Mouse (Mus musculus): ENCODE measurements around the gene C1ql1. TPM values are rescaled to one million over a fixed set of nuclear protein-coding genes. Genes with fewer than 3 reads are reported as not detected.

C1ql1 gene
- polyA plus RNA-seq, 1 experiment from 2014 or later = 0.72 TPM

DNA sequence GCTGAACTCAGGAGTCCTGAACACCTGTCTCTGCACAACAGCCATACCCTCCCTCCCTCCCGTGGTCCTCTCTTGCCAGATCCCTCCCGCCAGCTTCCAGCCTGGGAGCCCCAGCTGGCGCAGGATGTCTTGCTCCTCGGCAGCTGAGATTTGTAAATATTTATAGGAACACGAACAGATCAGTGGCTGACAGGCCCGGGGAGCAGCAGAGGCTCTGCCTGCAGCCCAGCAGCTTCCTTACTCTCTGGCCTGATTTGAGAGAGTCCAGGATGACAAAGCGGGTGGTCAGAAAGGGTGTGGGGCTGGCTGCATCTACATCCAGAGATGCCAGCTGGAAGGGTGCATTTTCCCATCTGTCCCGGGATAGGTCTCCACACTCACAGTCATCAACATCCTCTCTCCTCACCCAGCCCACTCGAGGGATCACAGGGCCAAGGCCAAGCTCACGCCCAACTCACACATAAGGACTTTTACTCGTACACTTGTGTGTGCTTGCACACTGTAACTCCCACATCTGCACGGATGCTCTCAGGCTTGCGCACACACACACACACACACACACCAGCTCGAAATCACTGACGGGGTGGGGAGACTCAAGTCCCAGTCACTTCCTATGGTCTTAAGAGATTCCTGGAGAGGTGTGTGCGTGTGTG lies 10.6 kb upstream of the C1ql1 start:
- Histone ChIP-seq H3K27ac (no peak overlapping the region), H3K9ac (no peak overlapping the region), H3K4me1 (no peaks in the 10 kb centered on the region), H3K36me3 (no peaks in the 10 kb centered on the region), H3K4me3 (no peak overlapping the region), H3K4me2 (no peak overlapping the region), H3K9me3 (replicated peaks) (no peaks in the 10 kb centered on the region), H3K27me3 (replicated peaks) (peaks cover 89% of the 10 kb centered on the region)
- 47% methylated on average over 16 of the region's 16 CpGs for WGBS (ENCODE audit: insufficient replicate concordance)
- ATAC-seq = no peak

DNA sequence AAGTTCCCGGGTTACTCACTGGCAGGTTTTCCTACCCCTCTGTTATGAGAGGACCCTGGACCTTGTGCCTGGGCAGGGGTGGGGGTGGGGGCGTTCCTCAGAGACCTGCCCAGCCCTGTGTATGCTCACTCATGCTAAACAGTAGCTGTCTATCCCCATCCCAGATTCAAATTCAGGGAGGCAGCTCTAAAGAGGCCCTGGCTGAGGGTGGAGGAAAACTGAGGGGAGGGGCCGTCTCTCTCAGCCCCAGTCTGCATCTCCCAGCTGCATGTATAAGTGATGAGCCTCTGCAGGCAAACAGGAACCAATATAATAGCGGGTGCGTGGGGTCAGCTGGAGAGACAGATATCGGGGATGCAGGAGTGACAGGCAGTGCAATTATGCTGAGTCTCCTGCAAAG lies 6.4 kb upstream of the C1ql1 start:
- no peak for ATAC-seq
- H3K9me3 ChIP-seq (replicated peaks) = no peaks in the 10 kb centered on the region
- no peaks in the 10 kb centered on the region for H3K36me3 ChIP-seq
- no peak overlapping the region for H3K4me2 ChIP-seq
- no peak overlapping the region for H3K27ac ChIP-seq
- H3K4me1 ChIP-seq = peaks cover 9% of the 10 kb centered on the region
- 25% methylated on average over 6 of the region's 6 CpGs for WGBS (ENCODE audit: insufficient replicate concordance)
- no peak overlapping the region for H3K4me3 ChIP-seq
- no peak overlapping the region for H3K9ac ChIP-seq
- peaks cover 97% of the 10 kb centered on the region for H3K27me3 ChIP-seq (replicated peaks)

DNA sequence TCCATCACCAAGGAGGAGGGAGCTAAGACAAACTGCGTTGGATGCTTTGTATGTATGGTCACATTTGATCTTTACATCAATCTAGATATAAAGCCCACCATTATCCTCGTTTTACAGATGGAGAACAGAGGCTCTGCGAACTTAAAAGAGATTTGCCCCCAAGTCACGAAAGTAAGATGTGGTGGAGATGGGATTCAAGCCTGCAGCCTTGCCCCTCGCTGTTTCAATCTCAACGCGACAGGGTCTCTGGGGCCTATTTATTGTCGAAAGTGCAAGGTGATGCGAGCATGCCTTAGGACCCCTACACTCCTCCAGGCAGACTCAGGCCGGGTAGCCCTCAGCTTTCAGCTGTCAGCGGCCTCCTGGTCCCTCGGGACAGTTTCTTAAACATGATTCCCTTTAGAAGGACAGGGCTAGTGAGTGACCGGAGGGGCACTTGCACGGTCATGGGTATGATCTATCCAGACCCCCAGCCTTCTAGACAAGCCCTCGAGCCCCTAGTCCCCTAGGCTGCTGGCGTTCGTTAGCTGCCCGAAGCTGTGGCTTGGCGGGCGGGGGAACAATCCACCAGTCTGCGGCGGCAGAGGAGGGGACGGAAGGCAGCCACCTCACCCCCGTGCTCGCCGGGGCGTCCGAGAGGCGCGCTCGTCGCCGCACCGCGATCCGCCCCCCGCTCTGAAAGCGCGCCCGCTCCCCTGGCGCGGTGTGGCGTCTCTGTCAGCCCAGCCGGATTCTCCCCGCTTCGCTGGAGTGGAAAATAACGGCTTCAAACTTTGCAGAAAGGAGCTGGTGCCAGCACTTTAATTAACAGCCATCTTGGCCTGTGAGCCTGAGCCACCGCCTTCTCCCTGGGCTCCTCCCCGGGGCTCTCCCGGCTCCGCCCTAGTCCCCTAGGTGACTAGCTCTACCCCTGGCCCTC lies 1.8 kb upstream of the C1ql1 start:
- ATAC-seq = no peak
- H3K4me2 ChIP-seq = peak overlapping the region; percentile 71

DNA sequence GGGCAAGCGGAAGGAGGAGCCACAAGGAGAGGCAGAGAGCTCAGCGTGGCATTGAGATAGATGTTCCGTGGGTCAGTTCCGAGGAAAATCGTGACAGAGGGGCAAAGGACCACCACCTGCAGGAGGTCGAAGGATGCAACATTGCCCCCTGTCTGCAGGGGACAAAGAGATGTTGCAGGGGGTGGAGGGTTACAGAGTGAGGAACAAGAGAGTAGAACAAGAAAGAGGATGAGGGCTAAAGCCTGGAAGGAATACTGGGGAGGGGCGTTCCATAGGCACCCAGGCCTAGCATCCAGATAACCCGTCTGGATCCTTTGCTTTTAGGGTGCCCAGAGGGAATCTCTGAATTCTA lies 480 bp upstream of the C1ql1 start:
- no peak; the same call in 1 of the 2 replicates for ATAC-seq
- no peaks in the 10 kb centered on the region for H3K36me3 ChIP-seq

More for the DNA sequence above, 1.8 kb upstream of the C1ql1 start:
- Histone ChIP-seq H3K4me3 (peak overlapping the region; percentile 53), H3K27me3 (replicated peaks) (peaks cover 99% of the 10 kb centered on the region), H3K27ac (no peak overlapping the region), H3K4me1 (peaks cover 34% of the 10 kb centered on the region), H3K36me3 (no peaks in the 10 kb centered on the region), H3K9ac (peak overlapping the region; percentile 39), H3K9me3 (replicated peaks) (no peaks in the 10 kb centered on the region)
- WGBS (ENCODE audit: insufficient replicate concordance) = 3% methylated on average over 51 of the region's 51 CpGs

DNA sequence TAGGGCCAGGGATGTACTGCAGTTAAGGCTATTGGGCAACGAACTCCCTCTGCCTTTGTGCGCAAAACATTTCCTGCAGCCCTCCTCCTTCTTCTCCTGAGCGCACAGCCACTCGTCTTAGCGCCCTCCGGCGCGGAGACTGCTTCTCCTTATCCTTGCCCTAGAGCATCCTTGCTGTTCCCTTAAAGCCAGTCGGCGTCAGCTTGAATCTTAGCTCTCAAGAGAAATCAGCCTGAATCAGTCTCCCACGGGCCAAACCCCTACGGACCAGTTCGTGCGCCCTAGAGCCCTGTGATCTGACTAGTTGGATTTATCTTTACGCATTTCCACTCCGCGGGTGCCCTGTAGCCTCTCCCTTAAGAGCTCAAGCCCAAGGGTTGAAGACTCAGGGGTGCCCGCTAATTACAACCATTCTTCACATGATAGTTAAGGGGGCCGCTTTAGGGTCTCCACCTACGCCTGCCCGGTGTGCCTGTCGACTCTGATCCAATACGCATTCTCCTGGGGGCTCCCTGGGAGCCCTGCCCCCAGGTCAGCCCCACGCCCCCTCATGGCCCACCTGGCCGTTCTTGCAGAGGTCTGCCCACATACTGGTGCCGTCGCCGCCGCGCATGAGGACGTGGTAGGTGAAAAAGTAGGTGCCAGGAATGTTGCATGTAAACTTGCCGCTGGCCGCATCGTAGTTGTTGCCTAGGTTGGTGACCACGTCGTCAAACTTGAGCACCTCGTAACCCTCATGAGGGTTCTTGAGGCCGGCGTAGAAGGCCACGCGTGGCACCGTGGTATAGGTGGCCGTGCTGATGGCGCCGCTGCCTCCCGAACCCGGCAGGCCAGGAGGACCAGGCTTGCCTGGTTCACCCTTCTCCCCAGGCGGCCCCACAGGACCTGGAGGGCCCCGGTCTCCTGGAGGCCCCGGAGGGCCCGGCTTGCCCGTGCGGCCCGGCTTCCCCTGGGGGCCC lies 903 bp downstream of the C1ql1 start:
- no peak overlapping the region for H3K9ac ChIP-seq
- H3K9me3 ChIP-seq (replicated peaks) = no peaks in the 10 kb centered on the region
- peak overlapping the region; percentile 45 for H3K4me3 ChIP-seq
- WGBS (ENCODE audit: insufficient replicate concordance) = 7% methylated on average over 54 of the region's 54 CpGs
- H3K27ac ChIP-seq = no peak overlapping the region
- peaks cover 48% of the 10 kb centered on the region for H3K4me1 ChIP-seq
- H3K36me3 ChIP-seq = no peaks in the 10 kb centered on the region
- no peak for ATAC-seq
- peaks cover 99% of the 10 kb centered on the region for H3K27me3 ChIP-seq (replicated peaks)
- peak overlapping the region; percentile 60 for H3K4me2 ChIP-seq

More for the DNA sequence above, 480 bp upstream of the C1ql1 start:
- 13% methylated on average over 8 of the region's 8 CpGs for WGBS (ENCODE audit: insufficient replicate concordance)
- Histone ChIP-seq H3K27me3 (replicated peaks) (peaks cover 100% of the 10 kb centered on the region), H3K4me2 (peak overlapping the region; percentile 60), H3K27ac (no peak overlapping the region), H3K9me3 (replicated peaks) (no peaks in the 10 kb centered on the region), H3K9ac (no peak overlapping the region), H3K4me1 (peaks cover 35% of the 10 kb centered on the region), H3K4me3 (peak overlapping the region; percentile 45)

DNA sequence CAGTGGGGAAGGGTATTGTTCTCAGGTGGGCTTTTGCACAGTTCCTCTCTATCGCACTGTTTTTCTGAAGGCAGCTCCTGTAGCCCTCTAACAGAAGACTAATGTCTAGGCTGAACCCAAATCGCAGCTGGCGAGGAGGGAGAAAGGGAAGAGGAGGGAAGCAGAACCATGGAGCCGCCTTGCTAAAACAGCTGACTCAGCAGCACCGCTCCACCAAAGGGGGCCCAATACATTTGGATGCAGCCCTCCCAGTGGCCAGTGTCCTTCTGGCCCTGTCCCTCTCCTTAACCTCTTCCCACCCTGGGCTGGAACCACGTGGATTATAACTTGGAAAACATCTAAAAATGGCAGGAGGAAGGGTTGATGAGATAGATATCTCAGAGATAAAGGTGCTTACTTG lies 5.3 kb downstream of the C1ql1 start:
- H3K36me3 ChIP-seq = no peaks in the 10 kb centered on the region
- H3K4me2 ChIP-seq = no peak overlapping the region
- no peak overlapping the region for H3K4me3 ChIP-seq
- 43% methylated on average over 6 of the region's 6 CpGs for WGBS (ENCODE audit: insufficient replicate concordance)
- H3K9me3 ChIP-seq (replicated peaks) = no peaks in the 10 kb centered on the region
- no peak for ATAC-seq
- peaks cover 99% of the 10 kb centered on the region for H3K27me3 ChIP-seq (replicated peaks)
- H3K27ac ChIP-seq = no peak overlapping the region
- H3K4me1 ChIP-seq = peaks cover 36% of the 10 kb centered on the region
- no peak overlapping the region for H3K9ac ChIP-seq

DNA sequence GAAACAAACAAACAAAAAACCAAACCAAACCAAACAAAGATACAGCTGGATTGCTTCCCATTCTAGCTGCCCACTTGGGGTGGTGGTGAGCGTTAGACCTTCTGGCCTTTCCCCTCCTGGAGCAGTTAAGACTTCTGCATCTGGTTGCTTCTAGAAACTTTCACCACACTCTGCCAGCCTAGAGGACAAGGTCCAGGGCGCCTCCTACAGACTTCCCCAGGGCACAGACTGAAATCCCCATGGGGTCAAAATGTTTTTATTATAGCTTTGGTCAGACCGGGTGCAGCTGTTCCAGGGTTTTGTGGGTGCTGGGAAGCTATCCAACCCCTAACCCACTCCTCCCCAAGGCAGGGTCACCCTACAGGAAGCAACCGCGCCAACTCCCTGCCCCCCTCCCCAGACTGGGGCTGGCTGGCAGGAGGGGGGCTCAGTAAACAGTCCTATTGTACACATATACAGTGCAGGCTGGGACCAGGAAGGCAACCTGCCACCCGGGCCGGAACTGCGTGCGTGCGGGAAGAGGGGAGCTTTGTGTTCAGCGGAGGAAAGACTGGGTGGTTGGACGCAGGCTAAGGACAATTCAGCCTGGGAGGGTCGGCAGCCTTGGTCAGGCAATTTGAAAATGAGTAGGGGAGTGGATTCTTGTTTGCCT lies 7.3 kb downstream of the C1ql1 start:
- Histone ChIP-seq H3K36me3 (no peaks in the 10 kb centered on the region), H3K9ac (no peak overlapping the region), H3K4me2 (no peak overlapping the region; the same call in 1 of the 2 replicates), H3K4me3 (no peak overlapping the region), H3K27ac (no peak overlapping the region), H3K27me3 (replicated peaks) (peaks cover 99% of the 10 kb centered on the region), H3K9me3 (replicated peaks) (no peaks in the 10 kb centered on the region), H3K4me1 (peaks cover 28% of the 10 kb centered on the region)
- 32% methylated on average over 13 of the region's 13 CpGs for WGBS (ENCODE audit: insufficient replicate concordance)
- no peak for ATAC-seq

DNA sequence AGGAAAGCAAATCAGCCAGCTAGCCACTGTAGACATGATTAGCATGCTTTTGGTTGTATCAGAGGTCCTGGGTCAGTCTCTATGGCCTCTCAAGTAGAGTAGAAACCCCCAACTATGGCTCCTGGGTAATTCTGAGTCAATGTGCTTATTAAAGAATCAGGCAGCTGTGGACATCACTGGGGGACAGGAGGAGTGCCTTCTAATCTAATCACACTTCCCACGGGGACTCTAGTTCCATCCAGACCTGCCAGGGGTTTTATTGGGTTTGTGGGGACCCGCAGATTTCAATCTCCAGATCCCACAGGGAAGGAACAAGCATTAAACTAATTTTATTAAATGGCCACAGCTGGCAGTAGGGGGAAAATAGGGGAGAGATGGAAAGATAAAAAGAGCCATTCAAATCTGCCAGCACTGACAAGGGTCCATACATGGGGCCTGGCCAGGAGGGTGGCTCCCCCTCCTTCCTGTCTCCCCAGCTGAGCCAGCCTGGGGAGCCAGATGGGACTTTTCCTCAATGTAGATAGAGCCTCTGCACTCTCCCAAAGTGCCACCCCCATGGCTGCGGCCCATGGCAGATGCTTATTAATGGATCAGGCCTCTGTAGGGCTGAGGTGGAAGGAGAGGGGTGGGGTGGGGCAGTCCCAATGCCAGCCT lies 8.8 kb downstream of the C1ql1 start:
- Histone ChIP-seq H3K27ac (no peak overlapping the region), H3K27me3 (replicated peaks) (peaks cover 99% of the 10 kb centered on the region), H3K4me2 (no peak overlapping the region), H3K9me3 (replicated peaks) (no peaks in the 10 kb centered on the region), H3K4me1 (peaks cover 28% of the 10 kb centered on the region), H3K9ac (no peak overlapping the region), H3K36me3 (no peaks in the 10 kb centered on the region), H3K4me3 (no peak overlapping the region)
- 64% methylated on average over 3 of the region's 3 CpGs for WGBS (ENCODE audit: insufficient replicate concordance)
- no peak for ATAC-seq

DNA sequence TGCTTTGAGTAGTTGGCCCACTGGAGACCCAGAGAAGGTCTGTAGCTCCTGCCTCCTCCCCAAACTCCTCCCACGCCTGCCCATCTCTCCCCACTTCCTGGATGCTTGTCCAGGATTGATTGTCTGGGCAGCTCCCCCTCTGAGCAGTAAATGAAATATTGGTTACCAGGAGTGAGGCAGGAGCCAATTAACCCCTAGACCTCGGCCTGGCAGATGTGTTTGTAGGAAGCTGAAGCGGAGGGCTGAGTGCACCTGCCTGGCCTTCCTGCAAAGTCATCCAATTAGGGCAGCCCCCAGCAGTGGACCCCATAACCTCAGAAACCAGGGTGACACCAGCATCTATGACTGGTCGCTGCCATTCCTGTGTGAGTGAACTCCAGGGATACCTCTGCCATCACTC lies 10.2 kb downstream of the C1ql1 start:
- Histone ChIP-seq H3K27me3 (replicated peaks) (peaks cover 95% of the 10 kb centered on the region), H3K9ac (no peak overlapping the region), H3K36me3 (no peaks in the 10 kb centered on the region), H3K4me2 (no peak overlapping the region), H3K27ac (no peak overlapping the region), H3K4me3 (no peak overlapping the region), H3K4me1 (peaks cover 20% of the 10 kb centered on the region), H3K9me3 (replicated peaks) (no peaks in the 10 kb centered on the region)
- 47% methylated on average over 4 of the region's 4 CpGs for WGBS (ENCODE audit: insufficient replicate concordance)
- no peak for ATAC-seq

DNA sequence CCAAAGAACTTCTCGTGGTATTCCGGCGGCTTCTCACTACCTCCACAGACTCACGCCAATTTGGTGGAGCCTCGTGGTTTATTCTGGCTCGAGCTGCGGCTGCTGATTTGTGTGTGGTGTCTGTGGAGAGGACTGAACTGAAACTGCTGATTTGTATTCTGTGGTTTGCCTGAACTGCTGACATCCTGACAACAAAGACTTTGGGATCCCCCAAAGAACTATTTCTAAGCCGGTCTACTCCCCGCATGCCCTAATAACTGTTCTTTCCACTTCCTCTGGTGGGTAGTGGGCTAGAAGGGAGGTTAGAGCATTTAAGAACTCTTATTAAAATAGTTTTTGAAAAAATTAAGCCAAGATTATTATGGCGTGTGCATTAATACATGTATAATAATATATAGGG lies 15.8 kb downstream of the C1ql1 start:
- 66% methylated on average over 10 of the region's 10 CpGs for WGBS (ENCODE audit: insufficient replicate concordance)
- H3K4me3 ChIP-seq = no peak overlapping the region
- no peak overlapping the region for H3K9ac ChIP-seq
- no peak overlapping the region for H3K27ac ChIP-seq
- no peak for ATAC-seq
- H3K9me3 ChIP-seq (replicated peaks) = no peaks in the 10 kb centered on the region
- H3K4me1 ChIP-seq = peaks cover 10% of the 10 kb centered on the region; the same call in 1 of the 2 replicates
- no peak overlapping the region for H3K4me2 ChIP-seq
- no peaks in the 10 kb centered on the region for H3K36me3 ChIP-seq
- peaks cover 58% of the 10 kb centered on the region for H3K27me3 ChIP-seq (replicated peaks)

DNA sequence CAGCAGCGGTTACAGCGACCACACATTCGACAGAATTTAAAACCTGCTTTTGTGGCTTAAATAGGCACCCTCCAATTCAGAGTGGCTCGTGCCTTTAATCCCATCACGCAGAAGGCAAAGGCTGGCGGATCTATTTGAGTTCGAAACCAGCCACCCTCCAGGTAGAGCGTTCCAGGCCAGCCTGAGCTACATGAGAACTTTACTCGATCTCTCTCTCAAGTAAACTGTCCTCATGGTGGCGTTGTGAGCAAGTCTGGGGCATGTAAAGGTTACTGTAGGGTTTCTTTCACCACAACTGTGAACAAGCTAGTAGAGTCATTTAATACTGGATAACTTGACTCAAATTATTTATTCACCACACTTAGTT lies 21.2 kb downstream of the C1ql1 start:
- H3K4me2 ChIP-seq = peak overlapping the region; percentile 79
- peaks cover 42% of the 10 kb centered on the region for H3K4me1 ChIP-seq
- H3K9ac ChIP-seq = peak overlapping the region; percentile 86
- H3K36me3 ChIP-seq = peaks cover 31% of the 10 kb centered on the region
- H3K4me3 ChIP-seq = peak overlapping the region; percentile 79
- peak; percentile 60 for ATAC-seq
- no peaks in the 10 kb centered on the region for H3K9me3 ChIP-seq (replicated peaks)
- peak overlapping the region; percentile 98 for H3K27ac ChIP-seq
- H3K27me3 ChIP-seq (replicated peaks) = peaks cover 12% of the 10 kb centered on the region; the same call in 1 of the 2 replicates
- WGBS (ENCODE audit: insufficient replicate concordance) = under 1% methylated on average over 10 of the region's 10 CpGs

Measured in liver, embryonic 12.5 days (tissue).